Mouse (Mus musculus): Measurements from ENCODE around the gene Ergic1. TPM values are rescaled to one million over a fixed set of nuclear protein-coding genes. Genes with fewer than 3 reads are reported as not detected.

Gene Ergic1
- 100 to 1,000 TPM; 159 to 160 TPM for total RNA-seq (2021)
- long read RNA-seq, experiment 1, transcript Ergic1-206 (10 exons, 2,754 nt) = major isoform, 41 of 59 reads
- long read RNA-seq, experiment 1, partial matches to known transcripts = 1 of 59 reads
- long read RNA-seq, experiment 1, other reads (novel, unspliced or antisense) = 17 of 59 reads
- long read RNA-seq, experiment 2, transcript Ergic1-206 (10 exons, 2,754 nt) = major isoform, 25 of 32 reads
- long read RNA-seq, experiment 2, partial matches to known transcripts = 0 of 32 reads
- long read RNA-seq, experiment 2, other reads (novel, unspliced or antisense) = 7 of 32 reads

DNA sequence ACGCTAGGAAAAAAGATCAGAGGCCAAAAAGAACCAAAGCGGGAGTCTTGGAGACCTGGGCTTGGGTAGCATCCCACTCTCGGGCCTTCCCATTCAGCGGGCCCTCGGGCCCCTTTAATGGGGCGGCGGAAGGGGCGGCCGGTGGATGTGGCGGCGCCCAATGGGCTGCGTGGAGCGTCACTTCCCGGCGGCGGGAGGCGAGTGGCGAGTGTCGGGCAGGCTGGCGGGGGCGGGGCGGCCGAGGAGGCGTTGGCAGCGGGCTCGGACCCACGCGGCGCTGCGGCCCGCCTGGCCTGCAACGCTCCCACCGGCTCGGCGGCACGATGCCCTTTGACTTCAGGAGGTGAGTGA is at the start of gene Ergic1:
TSS of gene Ergic1 (plus strand) at position 200 of the 351 bp plus-strand sequence.
- peak; percentile 98 to 99 for DNase-seq

DNA sequence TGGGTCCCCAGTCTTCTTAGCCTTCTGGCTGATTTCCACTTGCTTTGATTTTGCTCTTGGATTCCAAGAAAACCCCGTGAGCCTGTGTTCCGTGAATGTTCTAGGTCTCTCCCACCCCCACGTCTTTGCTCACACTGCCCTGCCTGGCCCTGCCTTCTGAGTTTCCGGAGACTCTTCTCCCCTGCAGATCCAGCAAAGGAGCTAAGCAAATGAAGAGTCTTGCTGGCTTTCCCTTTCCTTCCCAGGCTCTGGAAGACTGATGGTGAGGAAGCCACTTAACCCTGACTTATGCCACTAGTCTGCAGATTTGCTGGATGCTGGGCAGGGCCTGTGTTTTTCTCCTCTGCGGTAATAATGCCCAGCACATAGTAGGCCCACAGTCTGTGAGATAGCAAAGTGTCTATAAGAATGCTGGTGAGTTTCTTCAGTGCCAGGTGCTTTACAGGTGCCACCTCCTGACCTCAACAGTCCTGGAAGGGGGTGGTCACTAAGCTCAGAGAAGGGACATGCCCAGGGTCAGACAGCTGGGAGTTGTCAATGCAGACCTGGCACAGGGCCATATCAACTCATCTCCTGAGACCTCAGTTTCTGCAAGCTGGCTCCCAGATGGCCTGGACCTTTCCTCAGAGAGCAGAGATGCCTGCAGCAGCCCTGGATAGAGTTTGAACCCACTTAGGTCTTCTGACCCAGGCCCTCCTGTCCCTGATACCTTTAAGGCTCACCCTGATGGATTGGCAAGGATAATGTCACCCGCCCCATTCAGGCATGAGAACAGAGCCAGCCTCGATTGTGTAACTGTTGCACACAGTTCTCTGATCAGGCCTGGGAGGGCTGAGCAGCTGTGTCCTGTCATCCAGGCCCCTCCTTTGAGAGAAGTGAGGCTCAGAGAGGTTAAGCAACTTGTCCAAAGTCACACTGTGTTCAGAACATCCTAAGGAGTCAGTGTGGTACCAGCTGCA is 49.2 kb upstream of the Ergic1 start:
- peak; percentile 56 to 59 for DNase-seq

GRCm38 (mm10) chr17:26512961-26513360 is 48.3 kb upstream of the Ergic1 start:
- no peak for DNase-seq

GRCm38 (mm10) chr17:26513459-26514290 is 47.6 kb upstream of the Ergic1 start:
- DNase-seq = no peak

DNA sequence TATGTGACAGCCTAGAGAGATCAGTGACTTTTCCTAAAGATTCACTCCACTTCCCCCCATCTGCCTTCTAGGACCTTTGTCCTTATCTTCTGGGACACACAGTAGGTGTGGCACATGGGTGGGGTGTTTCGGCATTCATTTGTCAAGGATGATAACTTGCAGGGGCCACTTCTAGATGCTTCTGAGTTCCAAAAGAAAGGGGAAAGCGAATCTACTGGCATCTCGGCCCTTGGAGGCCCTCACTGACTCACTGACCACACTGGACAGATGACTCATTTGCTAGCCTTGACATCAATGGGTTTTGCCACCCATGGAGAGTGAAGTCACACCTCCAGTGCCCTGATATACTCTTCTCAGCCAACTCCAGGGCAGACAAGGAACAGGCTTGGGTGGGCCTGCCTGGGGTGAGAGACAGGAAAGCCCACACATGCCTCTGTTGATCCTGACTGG is 46.7 kb upstream of the Ergic1 start:
- peak; percentile 71 to 80 for DNase-seq

DNA sequence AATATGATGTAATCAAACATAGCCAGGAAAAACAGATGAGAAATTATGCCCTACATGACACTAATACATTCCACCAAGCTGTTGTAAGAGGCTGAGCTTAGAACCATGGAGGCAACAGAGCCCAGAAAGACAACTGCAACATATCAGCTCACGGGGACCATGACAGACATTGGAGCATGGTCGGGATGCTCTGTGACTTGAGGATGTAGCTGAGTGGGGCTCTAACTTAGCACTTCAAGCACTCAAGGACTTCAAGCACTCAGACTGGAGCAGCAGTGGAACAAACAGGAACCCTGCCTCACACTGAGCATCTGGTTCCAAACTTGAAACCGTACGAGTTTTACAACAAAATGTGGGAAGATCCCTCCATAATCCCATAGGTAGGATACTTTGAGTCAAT is 45.6 kb upstream of the Ergic1 start:
- no peak for DNase-seq

DNA sequence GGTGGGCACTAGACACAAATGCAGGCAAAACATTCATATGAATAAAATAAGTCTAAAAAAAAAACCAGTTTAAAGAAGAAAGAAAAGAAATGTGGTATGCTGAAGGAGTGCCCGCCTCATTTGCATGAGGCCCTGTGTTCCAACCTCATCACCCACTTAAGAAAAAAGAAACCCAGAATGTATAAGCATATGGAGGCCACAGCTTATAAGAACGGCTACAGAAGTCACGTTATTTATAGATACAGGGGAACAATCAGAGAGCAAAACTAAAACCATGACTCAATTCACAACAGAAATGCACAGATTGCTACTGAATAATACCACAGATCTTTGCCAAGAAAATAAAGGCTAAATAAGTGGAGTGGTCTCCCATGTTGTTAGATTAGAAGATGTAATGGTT is 43.0 kb upstream of the Ergic1 start:
- DNase-seq = no peak

DNA sequence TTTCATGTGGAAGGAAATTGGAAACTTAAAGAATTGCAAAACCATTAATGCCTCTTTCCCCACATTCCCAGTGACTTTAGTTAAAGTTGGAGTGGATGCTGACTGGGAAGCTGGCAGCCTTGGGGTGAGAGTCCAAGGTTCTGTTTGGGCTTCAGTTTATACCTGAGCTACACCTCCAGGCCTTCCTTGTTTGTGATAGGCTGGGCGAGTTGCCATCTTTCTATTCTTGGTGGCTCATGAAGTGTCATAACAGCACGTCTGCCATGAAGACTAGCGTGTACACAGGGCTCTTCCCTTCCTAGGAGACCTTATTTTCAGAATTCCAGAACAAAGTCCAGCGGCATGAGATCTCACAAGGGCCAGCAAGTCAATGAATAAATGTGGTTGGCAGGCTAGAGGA is 38.6 kb upstream of the Ergic1 start:
- DNase-seq = no peak

GRCm38 (mm10) chr17:26524316-26524715 is 37.0 kb upstream of the Ergic1 start:
- no peak for DNase-seq

- no peak for DNase-seq
These were observed 36.5 kb upstream of the Ergic1 start for GRCm38 (mm10) chr17:26524801-26525200.

DNA sequence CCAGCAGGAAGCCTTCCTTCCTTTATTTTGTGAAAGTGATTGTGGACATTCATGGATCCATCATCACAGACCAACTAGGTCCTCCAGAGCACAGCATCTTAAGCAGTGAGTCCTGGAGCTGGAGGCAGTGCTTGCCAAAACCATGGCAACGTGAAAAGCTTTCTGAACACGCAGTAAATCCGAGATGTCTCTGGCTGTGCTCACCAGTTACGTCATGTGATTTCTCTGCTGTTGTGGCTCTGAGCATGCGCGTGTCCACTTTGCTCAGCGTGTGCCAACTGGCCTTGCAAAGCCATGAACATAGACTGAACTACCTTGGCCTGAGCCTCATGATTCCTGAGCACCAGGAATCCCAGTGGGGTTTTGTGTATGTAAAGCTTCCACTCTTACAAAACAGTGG is 36.0 kb upstream of the Ergic1 start:
- peak; percentile 75 to 76 for DNase-seq

- DNase-seq = no peak
These were observed 34.0 kb upstream of the Ergic1 start for GRCm38 (mm10) chr17:26527291-26527690.

GRCm38 (mm10) chr17:26528751-26529150 is 32.5 kb upstream of the Ergic1 start:
- no peak for DNase-seq

DNA sequence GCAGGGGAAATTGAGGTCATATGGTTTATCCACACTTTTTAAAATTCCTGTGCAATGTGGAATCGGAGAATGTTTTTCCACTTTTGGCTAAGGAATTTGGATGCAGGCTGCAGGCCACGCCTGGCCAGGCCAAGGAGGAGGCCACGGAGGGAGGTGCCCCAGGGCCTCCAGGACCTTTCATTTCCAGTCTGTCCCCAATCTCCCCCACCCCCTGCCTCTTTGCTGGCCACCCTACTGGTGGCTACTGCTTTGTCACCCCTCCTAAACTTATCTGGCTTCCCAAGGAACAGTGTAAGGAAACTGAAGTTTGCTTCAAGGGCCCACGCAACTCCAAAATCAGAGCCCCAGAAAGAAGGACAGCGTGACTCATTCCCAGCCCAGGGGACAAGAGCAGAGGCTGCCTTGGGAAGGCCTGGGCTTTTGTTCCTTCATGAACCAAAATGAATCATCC is 31.5 kb upstream of the Ergic1 start:
- peak; percentile 73 for DNase-seq

- peak; percentile 76 to 78 for DNase-seq
These were observed 30.7 kb upstream of the Ergic1 start for GRCm38 (mm10) chr17:26530590-26531081.

GRCm38 (mm10) chr17:26531395-26532027 is 29.8 kb upstream of the Ergic1 start:
- DNase-seq = no peak

GRCm38 (mm10) chr17:26532476-26533045 is 28.7 kb upstream of the Ergic1 start:
- DNase-seq = no peak

DNA sequence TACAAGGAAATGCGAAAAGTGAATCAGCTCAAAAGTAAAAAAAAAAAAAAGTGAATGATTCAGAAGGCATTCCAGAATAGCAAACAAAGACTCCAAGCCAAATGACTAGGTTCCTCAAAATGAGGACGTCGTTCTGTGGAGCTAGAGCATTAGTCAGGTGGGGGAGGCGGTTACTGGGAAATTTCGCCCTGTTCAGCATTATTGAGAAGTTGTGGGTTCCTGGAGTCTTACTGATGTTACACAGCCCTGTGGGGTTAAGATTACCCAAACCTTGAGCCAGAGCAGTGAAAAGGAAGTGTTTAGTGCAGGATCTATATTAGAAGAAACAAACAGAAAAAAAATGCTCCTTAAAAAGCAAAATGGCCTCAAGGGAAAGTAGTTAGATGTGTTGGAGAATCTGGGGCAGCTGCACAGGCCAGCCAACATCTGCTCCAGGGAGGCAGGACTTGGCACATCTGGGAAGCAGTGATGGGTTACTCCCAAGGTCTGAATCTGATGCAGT is 27.4 kb upstream of the Ergic1 start:
- DNase-seq = peak; percentile 41 to 61

DNA sequence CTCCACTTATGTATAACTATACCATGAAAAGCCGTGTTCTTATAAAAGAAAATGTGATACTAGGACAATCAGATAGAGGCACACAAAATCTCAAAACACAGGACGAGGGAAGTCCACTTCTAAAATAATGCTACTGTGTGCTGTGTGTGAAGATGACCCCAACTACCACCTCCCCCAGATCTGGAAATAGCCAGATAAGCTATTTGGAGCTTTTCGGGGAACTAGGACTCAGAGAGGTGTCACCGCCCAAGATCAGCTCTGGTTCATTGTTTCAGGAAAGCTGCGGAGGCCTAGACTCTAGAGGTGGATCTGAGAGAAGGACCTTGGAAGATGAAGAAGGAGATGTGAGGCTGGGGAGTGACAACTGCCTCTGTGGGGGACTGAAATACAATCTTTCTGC is 26.6 kb upstream of the Ergic1 start:
- no peak for DNase-seq

- no peak for DNase-seq
These were observed 25.8 kb upstream of the Ergic1 start for GRCm38 (mm10) chr17:26535251-26536136.

Data from adrenal gland, postnatal 36 days (tissue).